Mouse (Mus musculus) heart, postnatal 25 days (tissue): Measurements from ENCODE around the gene Sgpp2. TPM values are rescaled to one million over a fixed set of nuclear protein-coding genes. Genes with fewer than 3 reads are reported as not detected.

ENCODE experiments used
- DNase-seq: peaks from one replicate; pipeline ENCODE4 v3.0.0; 2022; ENCODE audit warnings: low spot score
- intact Hi-C: fragments of 180-260 bp; cut with DNase I; formaldehyde crosslinking; loops from one replicate; pipeline ENCODE4 v1.15.1; 2025
- total RNA-seq, 2 experiments: library from RNA; stranded (reverse); gene quantifications; 2 replicates each; pipeline ENCODE4 v1.2.3; 2021

The Sgpp2 gene
- total RNA-seq, 2 experiments from 2014 or later = not detected

- intact Hi-C loops = no loop called here
- DNase-seq = no peak
Measured at GRCm38 (mm10) chr1:78436445-78436844, 126.3 kb downstream of the Sgpp2 start.

DNA sequence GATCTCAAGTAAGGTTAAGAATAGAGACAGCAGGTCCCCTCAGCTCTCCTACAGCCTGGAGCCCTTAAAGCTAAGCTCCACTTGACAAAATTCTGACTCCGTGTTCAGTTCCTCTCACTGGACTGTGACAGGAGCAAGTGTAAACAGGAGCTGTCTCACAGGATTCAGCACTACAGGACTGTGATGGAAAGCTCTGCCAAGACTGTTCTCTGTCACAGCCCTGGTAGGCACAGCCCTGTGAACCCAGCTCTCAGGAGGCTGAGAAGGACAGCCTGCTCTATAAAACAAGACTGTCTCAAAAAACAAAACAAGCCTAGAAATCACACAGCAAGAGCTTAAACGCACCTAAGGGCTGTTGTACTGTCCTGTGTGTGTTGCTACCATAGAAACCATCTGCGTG, 127.0 kb downstream of the Sgpp2 start:
- intact Hi-C loops = no loop called here
- DNase-seq = no peak

- DNase-seq = no peak
- intact Hi-C loops = no loop called here
Measured at GRCm38 (mm10) chr1:78440716-78441115, 130.6 kb downstream of the Sgpp2 start.

- intact Hi-C loops = no loop called here
- no peak for DNase-seq
Measured at GRCm38 (mm10) chr1:78443056-78443455, 132.9 kb downstream of the Sgpp2 start.

DNA sequence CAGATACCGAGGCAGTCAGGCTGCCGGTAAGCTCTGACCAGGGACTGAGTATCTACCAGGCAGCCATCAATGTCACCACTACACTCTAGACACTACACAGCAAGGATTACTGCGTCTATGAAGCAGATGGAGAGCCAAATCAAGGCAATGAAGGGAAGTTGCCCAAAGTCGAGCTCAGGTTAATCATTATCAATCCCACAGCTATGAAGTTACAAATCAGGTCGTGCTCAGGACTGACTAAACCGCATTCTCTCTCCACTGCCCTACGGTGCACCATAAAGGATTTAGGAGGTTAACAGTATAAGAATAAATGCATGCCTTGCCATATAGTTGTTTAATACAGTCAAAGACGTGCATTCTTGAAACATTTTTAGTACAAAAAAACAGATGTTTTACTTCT, 136.1 kb downstream of the Sgpp2 start:
- intact Hi-C loops = no loop called here
- DNase-seq = no peak

DNA sequence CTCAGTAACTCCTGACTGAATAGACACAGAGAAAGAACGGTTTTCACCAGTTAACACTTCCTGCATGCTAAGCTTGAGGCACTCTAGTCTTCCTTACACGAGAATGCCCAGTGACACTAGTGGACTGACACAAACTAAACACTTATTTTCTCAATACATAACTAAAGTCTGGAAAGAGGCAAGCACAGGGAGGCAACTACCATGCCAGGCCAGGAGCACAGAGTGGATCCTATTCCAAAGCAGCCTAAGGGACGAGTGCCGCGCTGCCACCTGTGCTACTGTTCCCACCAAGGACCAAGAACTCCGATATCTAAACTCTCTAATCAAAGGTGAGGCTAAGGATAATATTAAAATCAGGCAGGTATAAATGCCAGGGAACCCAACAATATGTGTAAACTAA, 136.6 kb downstream of the Sgpp2 start:
- intact Hi-C loops = no loop called here
- no peak for DNase-seq

GRCm38 (mm10) chr1:78448091-78448490, 137.9 kb downstream of the Sgpp2 start:
- intact Hi-C loops = no loop called here
- no peak for DNase-seq

GRCm38 (mm10) chr1:78451070-78451854, 141.1 kb downstream of the Sgpp2 start:
- intact Hi-C loops = no loop called here
- DNase-seq = no peak

DNA sequence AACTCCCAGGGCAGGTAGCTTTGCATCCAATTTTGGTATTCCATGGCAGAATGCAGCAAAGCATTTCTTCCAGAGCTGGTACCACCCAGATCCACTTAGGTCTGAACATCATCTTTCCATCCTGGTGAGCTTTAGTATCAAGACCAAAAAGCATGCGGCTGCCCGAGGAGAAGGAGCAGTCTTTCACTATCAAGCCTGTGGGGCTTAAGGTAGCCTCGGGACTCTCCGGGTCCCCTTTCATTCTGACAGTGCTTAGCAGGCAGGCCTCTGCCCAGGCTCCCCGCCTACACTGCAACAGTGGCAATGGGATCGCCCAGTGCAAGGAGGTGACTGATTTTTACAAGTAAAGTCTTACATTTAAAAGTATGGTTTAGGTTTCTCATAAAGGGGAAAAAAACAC, 142.4 kb downstream of the Sgpp2 start:
- DNase-seq = no peak
- intact Hi-C loops = no loop called here

- intact Hi-C loops = loop anchor here (1.0 kb wide), 1 partner anchor 476 kb away; no protein-coding TSS in a partner anchor
- no peak for DNase-seq
Measured at GRCm38 (mm10) chr1:78453886-78454285, 143.7 kb downstream of the Sgpp2 start.

- intact Hi-C loops = loop anchor here (1.0 kb wide), 1 partner anchor 476 kb away; no protein-coding TSS in a partner anchor
- DNase-seq = no peak
Measured at GRCm38 (mm10) chr1:78454659-78455058, 144.5 kb downstream of the Sgpp2 start.

Other genes starting within 250 kb of the Sgpp2 start
- gene Pax3, start 113.2 kb upstream of the Sgpp2 start, total RNA-seq = under 1 TPM in 1 of 2 experiments, not detected in 1; 0.06 TPM
- gene Farsb, start 178.6 kb downstream of the Sgpp2 start, total RNA-seq = 10 to 100 TPM; 52.2 to 52.7 TPM
- gene Mogat1, start 200.6 kb downstream of the Sgpp2 start, total RNA-seq = not detected
- under 1 TPM in 1 of 2 experiments, not detected in 1; 0.08 TPM for gene BC035947, start 201.8 kb downstream of the Sgpp2 start, total RNA-seq